Comparison of ENCODE assay signal across 26 mouse cellular contexts in the genomic region with DNA sequence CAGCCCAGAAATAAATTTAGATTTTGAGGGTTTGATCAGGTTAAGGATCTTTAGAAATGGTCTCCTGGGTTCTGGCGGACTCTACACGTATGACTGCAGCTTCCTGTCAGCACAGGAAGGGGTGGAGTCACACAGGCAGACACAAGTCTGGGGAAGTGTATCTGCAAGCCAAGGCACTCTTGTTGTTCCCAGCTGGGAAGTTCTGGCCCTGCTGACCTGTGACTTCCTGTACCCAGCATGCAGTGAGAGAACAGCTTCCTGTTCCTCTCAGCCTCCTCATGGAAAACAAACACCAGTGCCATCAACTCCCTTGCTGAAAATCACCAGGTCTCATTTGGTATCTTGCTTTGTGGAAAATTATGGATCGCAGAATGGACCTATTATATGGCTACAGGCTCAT.
DNase-seq lines count a peak whose midpoint lies in the region; ATAC-seq and TF ChIP-seq lines count a peak whose summit lies in the region.
"Had no signal": no experiment of that assay in that cellular context is flagged by ENCODE, and none has a peak within 500 bp of the region (broad histone marks: within the 10 kb centered on the region; RNA-seq: fewer than 3 reads in every experiment).

No protein-coding gene starts in this region.

- H3K79me2 ChIP-seq in heart, adult 2 months (replicated peaks; ENCODE audit: control insufficient read depth, insufficient read depth, low read length): no peaks in the 10 kb centered on the region

- no peak for TF ChIP-seq POLR2A in heart, adult 2 months (IDR thresholded peaks at IDR 0.05; ENCODE audit: insufficient read depth, low read depth, low read length)

- no peak overlapping the region for H3K4me2 ChIP-seq in liver, postnatal 0 days (ENCODE audit: low read depth, low read length)
- no peak overlapping the region for H3K4me2 ChIP-seq in liver, embryonic 11.5 days
- H3K4me2 ChIP-seq: forebrain, embryonic 13.5 days; heart, embryonic 12.5 days; heart, embryonic 15.5 days; hindbrain, embryonic 13.5 days; intestine, embryonic 15.5 days had no signal

- peak in 1 of 2 experiments; percentile 51 for DNase-seq in heart, adult 2 months
- no peak for DNase-seq in heart, postnatal 25 days (ENCODE audit: low spot score)
- DNase-seq in liver, postnatal 0 days: no peak
- no peak for DNase-seq in liver, embryonic 11.5 days (ENCODE audit: low spot score)
- no peak for DNase-seq in limb, embryonic 10.5 days (ENCODE audit: low spot score)
- DNase-seq in frontal cortex, postnatal 14 days (ENCODE audit: low spot score in 2 of 2): no peak
- DNase-seq: adrenal gland, adult 8-10 months; adrenal gland, postnatal 25 days; cerebellum, adult 11-12 months; cerebellum, adult 8-10 months; cerebellum, postnatal 14 days; gastrocnemius, postnatal 10 days; gastrocnemius, postnatal 36 days; heart, postnatal 14 days; kidney, adult 11 months had no signal

- peaks cover 4% of the 10 kb centered on the region for H3K9me3 ChIP-seq in liver, postnatal 0 days (ENCODE audit: low read length)
- H3K9me3 ChIP-seq in liver, embryonic 11.5 days (ENCODE audit: control insufficient read depth, low read length): 0 out of 2 replicates have a peak, but pooled peaks cover 2% of the 10 kb centered on the region
- H3K9me3 ChIP-seq in limb, embryonic 10.5 days (replicated peaks): no peaks in the 10 kb centered on the region; the same call in 1 of the 2 replicates
- H3K9me3 ChIP-seq: forebrain, embryonic 10.5 days; heart, embryonic 15.5 days; hindbrain, embryonic 10.5 days; hindbrain, embryonic 13.5 days; intestine, embryonic 15.5 days had no signal

- 55% methylated on average over 3 of the region's 3 CpGs for WGBS in heart, adult 2 months
- 73% methylated on average over 3 of the region's 3 CpGs for WGBS in liver, postnatal 0 days (ENCODE audit: insufficient replicate concordance)
- WGBS in liver, embryonic 11.5 days: 87% methylated on average over 3 of the region's 3 CpGs
- WGBS in limb, embryonic 10.5 days: 91% methylated on average over 3 of the region's 3 CpGs

- peak overlapping the region; percentile 47 for H3K27ac ChIP-seq in heart, adult 2 months
- H3K27ac ChIP-seq in liver, postnatal 0 days (ENCODE audit: low read depth): no peak overlapping the region
- H3K27ac ChIP-seq in liver, embryonic 11.5 days (ENCODE audit: low read depth, low read length): no peak overlapping the region
- H3K27ac ChIP-seq in limb, embryonic 10.5 days: 0 out of 2 replicates have a peak overlapping the region, but pooled peaks have one; percentile 63
- H3K27ac ChIP-seq: forebrain, embryonic 10.5 days; forebrain, embryonic 13.5 days; heart, embryonic 15.5 days; hindbrain, embryonic 10.5 days; hindbrain, embryonic 13.5 days; intestine, embryonic 15.5 days had no signal

- no peak for TF ChIP-seq CTCF in heart, adult 2 months (IDR thresholded peaks at IDR 0.05)
- TF ChIP-seq CTCF in liver, postnatal 0 days (IDR thresholded peaks at IDR 0.05; ENCODE audit: low read depth): no peak

- no peak for ATAC-seq in liver, postnatal 0 days
- no peak for ATAC-seq in liver, embryonic 11.5 days (replicated peaks; ENCODE audit: low FRiP score)
- ATAC-seq: activated CD4-positive, CD25-positive, alpha-beta regulatory T cell, adult 4 months; CD4-positive, CD25-positive, alpha-beta regulatory T cell, adult 4 months; forebrain, embryonic 13.5 days; forebrain, embryonic 16.5 days; hindbrain, embryonic 16.5 days; intestine, embryonic 15.5 days had no signal

- no peaks in the 10 kb centered on the region for H3K27me3 ChIP-seq in heart, adult 2 months (ENCODE audit: control insufficient read depth, insufficient read depth, low read length)
- no peaks in the 10 kb centered on the region for H3K27me3 ChIP-seq in liver, postnatal 0 days (ENCODE audit: insufficient read depth, low read length)
- H3K27me3 ChIP-seq in liver, embryonic 11.5 days (replicated peaks; ENCODE audit: control insufficient read depth, insufficient read depth, low read length): no peaks in the 10 kb centered on the region
- no peaks in the 10 kb centered on the region for H3K27me3 ChIP-seq in limb, embryonic 10.5 days (ENCODE audit: low read depth, poor library complexity, severe bottlenecking)
- H3K27me3 ChIP-seq: forebrain, embryonic 13.5 days; heart, embryonic 12.5 days; heart, embryonic 15.5 days; hindbrain, embryonic 13.5 days; intestine, embryonic 15.5 days had no signal

- intact Hi-C loops in heart, adult 2 months (cut with DNase I): no loop called here
- intact Hi-C loops in heart, postnatal 25 days (cut with DNase I): no loop called here

- peak; percentile 81 for TF ChIP-seq EP300 in heart, adult 2 months (IDR thresholded peaks at IDR 0.05; ENCODE audit: insufficient read depth, low read depth, low read length)
- peak; percentile 40; the same call in 1 of the 2 replicates for TF ChIP-seq EP300 in liver, postnatal 0 days (IDR thresholded peaks at IDR 0.05; ENCODE audit: low read depth)

- H3K9ac ChIP-seq in heart, adult 2 months (ENCODE audit: low read depth, low read length): no peak overlapping the region
- no peak overlapping the region for H3K9ac ChIP-seq in liver, postnatal 0 days (replicated peaks)
- H3K9ac ChIP-seq in liver, embryonic 11.5 days (ENCODE audit: low read depth, low read length): no peak overlapping the region
- H3K9ac ChIP-seq: forebrain, embryonic 13.5 days; heart, embryonic 12.5 days; heart, embryonic 15.5 days; hindbrain, embryonic 13.5 days; intestine, embryonic 15.5 days had no signal

- no peak overlapping the region for H3K4me3 ChIP-seq in heart, adult 2 months
- no peak overlapping the region for H3K4me3 ChIP-seq in liver, postnatal 0 days (ENCODE audit: low read depth, low read length)
- no peak overlapping the region for H3K4me3 ChIP-seq in liver, embryonic 11.5 days (ENCODE audit: low read depth, low read length)
- no peak overlapping the region for H3K4me3 ChIP-seq in limb, embryonic 10.5 days
- H3K4me3 ChIP-seq: forebrain, embryonic 10.5 days; forebrain, embryonic 13.5 days; heart, embryonic 12.5 days; heart, embryonic 15.5 days; hindbrain, embryonic 10.5 days; hindbrain, embryonic 13.5 days; intestine, embryonic 15.5 days had no signal

- H3K36me3 ChIP-seq in heart, adult 2 months (ENCODE audit: control insufficient read depth, insufficient read depth, low read length): no peaks in the 10 kb centered on the region
- H3K36me3 ChIP-seq in liver, postnatal 0 days (replicated peaks; ENCODE audit: insufficient read depth, low read length): no peaks in the 10 kb centered on the region
- H3K36me3 ChIP-seq in liver, embryonic 11.5 days (ENCODE audit: control insufficient read depth, insufficient read depth, low read length): no peaks in the 10 kb centered on the region
- H3K36me3 ChIP-seq in limb, embryonic 10.5 days: peaks cover 5% of the 10 kb centered on the region; the same call in 1 of the 2 replicates
- H3K36me3 ChIP-seq: forebrain, embryonic 10.5 days; heart, embryonic 12.5 days; heart, embryonic 15.5 days; hindbrain, embryonic 10.5 days; hindbrain, embryonic 13.5 days; intestine, embryonic 15.5 days had no signal

- no peaks in the 10 kb centered on the region; the same call in 1 of the 2 replicates for H3K4me1 ChIP-seq in heart, adult 2 months (ENCODE audit: control insufficient read depth, insufficient read depth, low read length)
- H3K4me1 ChIP-seq in liver, postnatal 0 days (ENCODE audit: insufficient read depth): peaks cover 10% of the 10 kb centered on the region; the same call in 1 of the 2 replicates
- H3K4me1 ChIP-seq in liver, embryonic 11.5 days (replicated peaks; ENCODE audit: control insufficient read depth, insufficient read depth, low read length): peaks cover 4% of the 10 kb centered on the region
- H3K4me1 ChIP-seq in limb, embryonic 10.5 days: peaks cover 48% of the 10 kb centered on the region

Comparison
In these comparisons a context has a peak if more than half of its experiments do, and no peak if none do; other contexts are left out.
1. H3K27ac ChIP-seq: peak in heart, adult 2 months (single experiment) and limb, embryonic 10.5 days (single experiment); none in liver, postnatal 0 days (single experiment) and liver, embryonic 11.5 days (single experiment).